Mouse (Mus musculus) embryo, embryonic 10 days (tissue): Measurements from ENCODE around the gene Wnt4.
A peak's percentile ranks its signal among the peaks of the same experiment; 100 is the strongest.

ENCODE experiments used
- DNase-seq: peaks from one replicate; pipeline ENCODE4 v3.0.0-alpha.2; 2015; ENCODE audit warnings: low spot score

Wnt4 gene

GRCm38 (mm10) chr4:137306991-137307706 is 29.9 kb downstream of the Wnt4 start:
- DNase-seq = no peak

- peak; percentile 72 for DNase-seq
These were observed 31.1 kb downstream of the Wnt4 start for GRCm38 (mm10) chr4:137308377-137308776.

GRCm38 (mm10) chr4:137313511-137313910 is 36.2 kb downstream of the Wnt4 start:
- no peak for DNase-seq

GRCm38 (mm10) chr4:137314561-137314960 is 37.3 kb downstream of the Wnt4 start:
- DNase-seq = no peak

- no peak for DNase-seq
These were observed 37.8 kb downstream of the Wnt4 start for GRCm38 (mm10) chr4:137315061-137315460.

GRCm38 (mm10) chr4:137316027-137316770 is 38.9 kb downstream of the Wnt4 start:
- no peak for DNase-seq

GRCm38 (mm10) chr4:137324926-137325325 is 47.6 kb downstream of the Wnt4 start:
- DNase-seq = no peak

- DNase-seq = no peak
These were observed 49.2 kb downstream of the Wnt4 start for GRCm38 (mm10) chr4:137326494-137326893.

GRCm38 (mm10) chr4:137332051-137332450 is 54.8 kb downstream of the Wnt4 start:
- DNase-seq = no peak

GRCm38 (mm10) chr4:137336468-137336867 is 59.2 kb downstream of the Wnt4 start:
- no peak for DNase-seq

GRCm38 (mm10) chr4:137339415-137339814 is 62.1 kb downstream of the Wnt4 start:
- no peak for DNase-seq

- DNase-seq = no peak
These were observed 65.5 kb downstream of the Wnt4 start for GRCm38 (mm10) chr4:137342816-137343215.

GRCm38 (mm10) chr4:137345112-137345511 is 67.8 kb downstream of the Wnt4 start:
- no peak for DNase-seq

GRCm38 (mm10) chr4:137345790-137346189 is 68.5 kb downstream of the Wnt4 start:
- DNase-seq = no peak
